Mouse (Mus musculus) liver, adult 2 months (tissue): ENCODE measurements at regions not wholly inside any gene's neighbourhood (a gene's known extent, or its start where the extent isn't known, plus 50 kb on each side); places are given as distances from the start of the nearest gene placed in this dataset.

Source experiments
- CTCF ChIP-seq: fragments of 200-500 bp; IDR thresholded peaks from 2 replicates; pipeline ENCODE4 v1.5.1; 2011; ENCODE audit warnings: low read depth, low read length, control low read depth
- POLR2A ChIP-seq: fragments of 200-500 bp; IDR thresholded peaks from 2 replicates; pipeline ENCODE4 v1.6.1; 2011; ENCODE audit warnings: low read length, control low read depth; ENCODE audit not compliant: insufficient read depth; ENCODE audit errors: extremely low read depth

DNA sequence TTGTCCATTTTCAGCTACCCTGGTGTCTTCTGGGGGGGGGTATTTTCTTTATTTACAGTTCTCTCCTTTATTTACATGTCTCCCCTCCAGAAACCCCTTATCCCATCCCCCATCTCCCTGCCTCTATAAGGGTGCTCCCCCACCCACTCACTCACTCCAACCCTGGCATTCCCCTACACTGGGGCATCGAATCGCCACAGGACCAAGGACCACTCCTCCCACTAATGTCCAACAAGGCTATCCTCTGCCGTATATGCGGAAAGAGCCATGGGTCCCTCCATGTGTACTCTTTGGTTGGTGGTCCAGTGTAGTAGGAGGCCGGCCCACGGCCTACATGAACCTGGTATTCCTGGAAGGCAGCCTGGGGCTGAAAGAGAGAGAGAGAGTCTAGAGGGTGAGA, 82.9 kb upstream of the Cop1 start:
- TF ChIP-seq POLR2A, result no peak
- no peak for TF ChIP-seq CTCF
